Mouse (Mus musculus): ENCODE data around the gene Abhd2. TPM values are rescaled to one million over a fixed set of nuclear protein-coding genes. Genes with fewer than 3 reads are reported as not detected.

Abhd2 gene
- total RNA-seq, 2 experiments from 2014 or later, result 69.6 to 70.8 TPM

DNA sequence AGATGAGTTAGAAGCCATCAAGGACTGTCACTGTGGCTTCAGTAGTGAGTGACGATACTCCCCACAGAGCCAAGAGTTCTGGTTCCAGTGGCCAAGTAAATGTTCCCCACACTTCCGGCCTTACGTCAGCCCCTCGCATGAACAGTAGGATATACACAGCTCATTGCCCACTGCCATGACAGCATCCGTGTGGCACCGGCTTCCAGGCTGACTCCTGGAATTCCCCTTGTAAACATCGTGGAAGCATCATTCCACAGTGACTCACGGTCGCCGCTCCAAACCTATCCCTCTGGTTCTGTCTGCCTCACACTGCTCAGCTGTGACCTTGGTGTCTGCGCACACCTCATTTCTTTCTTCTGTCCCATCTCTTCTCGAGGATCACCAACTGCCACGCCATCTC lies 12.4 kb downstream of the Abhd2 start:
- H3K4me3 ChIP-seq, result no peak overlapping the region
- H3K27ac ChIP-seq, result peak overlapping the region; percentile 80
- DNase-seq (ENCODE audit: low spot score in 2 of 2), result no peak
- no peak for TF ChIP-seq CTCF (conservative IDR thresholded peaks at IDR 0.05)

GRCm38 (mm10) chr7:79287226-79287625 lies 14.2 kb downstream of the Abhd2 start:
- no peak for TF ChIP-seq CTCF (conservative IDR thresholded peaks at IDR 0.05)
- no peak for DNase-seq (ENCODE audit: low spot score in 2 of 2)
- H3K4me3 ChIP-seq, result no peak overlapping the region
- peak overlapping the region; percentile 80 for H3K27ac ChIP-seq

GRCm38 (mm10) chr7:79287928-79288327 lies 14.9 kb downstream of the Abhd2 start:
- TF ChIP-seq CTCF (conservative IDR thresholded peaks at IDR 0.05), result no peak
- H3K27ac ChIP-seq, result peak overlapping the region; percentile 80; the same call in 1 of the 2 replicates
- no peak for DNase-seq (ENCODE audit: low spot score in 2 of 2)
- no peak overlapping the region for H3K4me3 ChIP-seq

GRCm38 (mm10) chr7:79288422-79288821 lies 15.4 kb downstream of the Abhd2 start:
- Histone ChIP-seq H3K4me3 (no peak overlapping the region), H3K27ac (peak overlapping the region; percentile 80; the same call in 1 of the 2 replicates)
- DNase-seq (ENCODE audit: low spot score in 2 of 2), result no peak
- TF ChIP-seq CTCF (conservative IDR thresholded peaks at IDR 0.05), result no peak

GRCm38 (mm10) chr7:79293605-79294232 lies 20.7 kb downstream of the Abhd2 start:
- H3K27ac ChIP-seq, result peak overlapping the region; percentile 87
- TF ChIP-seq CTCF (conservative IDR thresholded peaks at IDR 0.05), result no peak
- DNase-seq (ENCODE audit: low spot score in 2 of 2), result no peak
- no peak overlapping the region for H3K4me3 ChIP-seq

GRCm38 (mm10) chr7:79294449-79294980 lies 21.5 kb downstream of the Abhd2 start:
- TF ChIP-seq CTCF (conservative IDR thresholded peaks at IDR 0.05), result no peak
- H3K27ac ChIP-seq, result peak overlapping the region; percentile 87
- H3K4me3 ChIP-seq, result no peak overlapping the region
- DNase-seq (ENCODE audit: low spot score in 2 of 2), result no peak

GRCm38 (mm10) chr7:79295196-79295826 lies 22.3 kb downstream of the Abhd2 start:
- Histone ChIP-seq H3K27ac (peak overlapping the region; percentile 87), H3K4me3 (peak overlapping the region; percentile 33)
- peak; percentile 52 to 65 for DNase-seq (ENCODE audit: low spot score in 2 of 2)
- no peak for TF ChIP-seq CTCF (conservative IDR thresholded peaks at IDR 0.05)

DNA sequence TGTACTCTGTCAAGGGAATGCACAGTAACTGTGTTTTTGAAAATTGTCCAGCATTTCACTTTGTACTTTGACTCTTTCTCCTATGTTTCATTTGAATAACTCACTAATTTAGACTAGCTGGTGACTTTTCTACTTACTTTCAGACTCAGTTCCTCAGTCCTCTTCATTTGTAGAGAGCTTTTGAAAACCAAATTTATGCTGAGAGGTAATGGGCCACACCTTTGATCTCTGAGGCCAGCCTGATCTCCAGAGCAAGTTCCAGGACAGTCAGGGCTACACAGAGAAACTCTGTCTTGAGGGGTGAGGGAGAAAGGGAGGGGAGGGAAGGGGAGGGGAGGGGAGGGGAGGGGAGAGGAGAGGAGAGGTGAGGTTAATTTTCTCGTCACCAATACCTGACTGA lies 25.7 kb downstream of the Abhd2 start:
- H3K4me3 ChIP-seq, result no peak overlapping the region
- DNase-seq (ENCODE audit: low spot score in 2 of 2), result no peak
- peak overlapping the region; percentile 73; the same call in 1 of the 2 replicates for H3K27ac ChIP-seq
- no peak for TF ChIP-seq CTCF (conservative IDR thresholded peaks at IDR 0.05)

DNA sequence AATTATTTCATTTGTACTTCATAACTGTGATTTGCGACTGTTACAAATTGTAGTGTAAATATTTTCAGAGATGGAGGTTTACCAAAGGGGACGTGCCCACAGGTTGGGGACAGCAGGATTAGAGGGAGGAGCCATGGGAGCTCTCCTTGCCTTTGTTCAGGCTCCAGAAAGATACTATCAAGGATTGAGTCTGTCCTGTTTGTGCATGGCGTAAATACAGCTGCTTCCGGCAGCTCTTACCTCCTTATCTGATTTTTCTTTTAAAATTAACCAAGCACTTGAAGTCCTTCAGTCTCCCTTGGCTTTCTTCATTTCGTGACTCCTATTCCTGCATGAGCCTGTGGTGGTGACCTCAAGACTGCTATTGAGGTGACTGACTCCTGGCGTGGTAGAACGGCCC lies 26.5 kb downstream of the Abhd2 start:
- H3K4me3 ChIP-seq, result no peak overlapping the region
- no peak for DNase-seq (ENCODE audit: low spot score in 2 of 2)
- peak overlapping the region; percentile 73 for H3K27ac ChIP-seq
- TF ChIP-seq CTCF (conservative IDR thresholded peaks at IDR 0.05), result no peak

- TF ChIP-seq CTCF (conservative IDR thresholded peaks at IDR 0.05), result no peak
- no peak for DNase-seq (ENCODE audit: low spot score in 2 of 2)
- Histone ChIP-seq H3K27ac (peak overlapping the region; percentile 73), H3K4me3 (no peak overlapping the region)
Observed at GRCm38 (mm10) chr7:79300432-79301151, 27.6 kb downstream of the Abhd2 start.

- Histone ChIP-seq H3K4me3 (no peak overlapping the region), H3K27ac (peak overlapping the region; percentile 73; the same call in 1 of the 2 replicates)
- TF ChIP-seq CTCF (conservative IDR thresholded peaks at IDR 0.05), result no peak
- DNase-seq (ENCODE audit: low spot score in 2 of 2), result no peak
Observed at GRCm38 (mm10) chr7:79302145-79302544, 29.1 kb downstream of the Abhd2 start.

DNA sequence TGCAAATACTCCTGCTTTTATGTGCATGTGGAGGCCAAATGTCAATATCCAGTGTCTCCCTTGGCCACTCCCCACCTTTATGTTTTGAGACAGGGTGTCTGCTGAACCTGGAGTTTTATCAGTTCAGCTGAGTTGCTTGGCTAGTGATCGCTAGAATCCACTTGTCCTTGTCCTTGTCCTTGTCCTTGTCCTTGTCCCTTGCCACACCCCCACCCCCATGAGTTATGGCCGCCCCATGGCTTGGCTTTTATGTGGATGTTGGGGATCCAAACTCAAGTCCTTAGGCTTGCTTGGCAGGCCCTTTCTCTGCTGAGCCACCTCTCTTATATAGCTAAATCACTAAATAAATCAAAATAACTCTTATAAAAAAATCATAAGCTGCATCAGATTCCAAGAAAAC lies 29.6 kb downstream of the Abhd2 start:
- no peak for TF ChIP-seq CTCF (conservative IDR thresholded peaks at IDR 0.05)
- DNase-seq (ENCODE audit: low spot score in 2 of 2), result no peak
- Histone ChIP-seq H3K27ac (peak overlapping the region; percentile 62; the same call in 1 of the 2 replicates), H3K4me3 (no peak overlapping the region)

- no peak overlapping the region for H3K4me3 ChIP-seq
- H3K27ac ChIP-seq, result peak overlapping the region; percentile 62; the same call in 1 of the 2 replicates
- no peak for TF ChIP-seq CTCF (conservative IDR thresholded peaks at IDR 0.05)
- no peak for DNase-seq (ENCODE audit: low spot score in 2 of 2)
Observed at GRCm38 (mm10) chr7:79303183-79303761, 30.3 kb downstream of the Abhd2 start.

All from layer of hippocampus, adult 2 months (tissue).